Mouse (Mus musculus) heart, postnatal 0 days (tissue): ENCODE results near the gene Dnm1.

Source experiments
- CTCF ChIP-seq: IDR thresholded peaks from 2 replicates; pipeline ENCODE4 v1.5.1; 2016; ENCODE audit warnings: antibody characterized with exemption, control low read depth, low read depth
- EP300 ChIP-seq: IDR thresholded peaks from 2 replicates; pipeline ENCODE4 v1.6.1; 2016; ENCODE audit warnings: antibody characterized with exemption, low read depth

- no peak for TF ChIP-seq CTCF
- no peak for TF ChIP-seq EP300
These were observed 34.2 kb downstream of the Dnm1 start for GRCm38 (mm10) chr2:32318709-32319585.
